9 mouse cellular contexts compared by ENCODE assay signal in genomic region chr1:60627786-60628453, GRCm38 (mm10).
DNase-seq lines count a peak whose midpoint lies in the region; ATAC-seq and TF ChIP-seq lines count a peak whose summit lies in the region.
"Had no signal": no experiment of that assay in that cellular context is flagged by ENCODE, and none has a peak within 500 bp of the region (broad histone marks: within the 10 kb centered on the region; RNA-seq: fewer than 3 reads in every experiment).

No protein-coding gene starts in this region.

- DNase-seq in forebrain, embryonic 10.5 days (ENCODE audit: extremely low spot score, low spot score), result no peak
- DNase-seq in forebrain, postnatal 0 days, result no peak
- DNase-seq in kidney, postnatal 0 days (ENCODE audit: low spot score), result peak; percentile 71
- DNase-seq in CD4-positive, CD25-positive, alpha-beta regulatory T cell, adult 2 months (ENCODE audit: low read depth, low spot score), result peak; percentile 31
- DNase-seq in lung, postnatal 10 days, result peak; percentile 59
- DNase-seq in right cerebral cortex, adult 18-20 months, result no peak
- no peak for DNase-seq in right cerebral cortex, postnatal 14 days
- DNase-seq: kidney, adult 18-20 months had no signal

- no peak for TF ChIP-seq CTCF in forebrain, postnatal 0 days (IDR thresholded peaks at IDR 0.05; ENCODE audit: low read depth)
- TF ChIP-seq CTCF in kidney, postnatal 0 days (IDR thresholded peaks at IDR 0.05; ENCODE audit: low read depth), result no peak

- H3K4me1 ChIP-seq in forebrain, embryonic 10.5 days, result peaks cover 31% of the 10 kb centered on the region
- no peaks in the 10 kb centered on the region for H3K4me1 ChIP-seq in forebrain, postnatal 0 days (ENCODE audit: insufficient read depth)
- no peaks in the 10 kb centered on the region for H3K4me1 ChIP-seq in kidney, postnatal 0 days (replicated peaks; ENCODE audit: insufficient read depth, low read length)
- 0 out of 2 replicates have a peak, but pooled peaks cover 3% of the 10 kb centered on the region for H3K4me1 ChIP-seq in kidney, embryonic 15.5 days

- H3K4me3 ChIP-seq in forebrain, embryonic 10.5 days, result no peak overlapping the region
- no peak overlapping the region for H3K4me3 ChIP-seq in forebrain, postnatal 0 days (ENCODE audit: low read depth, low read length)
- H3K4me3 ChIP-seq in kidney, postnatal 0 days (replicated peaks; ENCODE audit: low read depth, low read length), result no peak overlapping the region
- H3K4me3 ChIP-seq in kidney, embryonic 15.5 days (replicated peaks), result no peak overlapping the region

- 0 out of 2 replicates have a peak, but pooled peaks cover 5% of the 10 kb centered on the region for H3K27me3 ChIP-seq in forebrain, embryonic 10.5 days (ENCODE audit: poor library complexity, severe bottlenecking)
- H3K27me3 ChIP-seq in forebrain, postnatal 0 days (ENCODE audit: insufficient read depth, low read length), result no peaks in the 10 kb centered on the region
- no peaks in the 10 kb centered on the region for H3K27me3 ChIP-seq in kidney, postnatal 0 days (ENCODE audit: insufficient read depth, low read length)
- H3K27me3 ChIP-seq in kidney, embryonic 15.5 days, result no peaks in the 10 kb centered on the region

- no peak overlapping the region for H3K4me2 ChIP-seq in forebrain, postnatal 0 days (ENCODE audit: low read depth)
- no peak overlapping the region for H3K4me2 ChIP-seq in kidney, postnatal 0 days (ENCODE audit: low read length)
- H3K4me2 ChIP-seq in kidney, embryonic 15.5 days, result no peak overlapping the region

- no peaks in the 10 kb centered on the region for H3K9me3 ChIP-seq in forebrain, embryonic 10.5 days
- H3K9me3 ChIP-seq in forebrain, postnatal 0 days (ENCODE audit: low read length), result no peaks in the 10 kb centered on the region
- H3K9me3 ChIP-seq in kidney, postnatal 0 days (replicated peaks; ENCODE audit: low read length), result no peaks in the 10 kb centered on the region
- H3K9me3 ChIP-seq in kidney, embryonic 15.5 days (replicated peaks), result no peaks in the 10 kb centered on the region

- H3K27ac ChIP-seq in forebrain, embryonic 10.5 days, result peak overlapping the region; percentile 27; the same call in 1 of the 2 replicates
- no peak overlapping the region for H3K27ac ChIP-seq in forebrain, postnatal 0 days (ENCODE audit: low read depth, low read length)
- H3K27ac ChIP-seq in kidney, postnatal 0 days, result no peak overlapping the region
- H3K27ac ChIP-seq in kidney, embryonic 15.5 days, result no peak overlapping the region

- H3K36me3 ChIP-seq in forebrain, embryonic 10.5 days (replicated peaks), result no peaks in the 10 kb centered on the region
- H3K36me3 ChIP-seq in forebrain, postnatal 0 days (ENCODE audit: insufficient read depth), result no peaks in the 10 kb centered on the region
- no peaks in the 10 kb centered on the region for H3K36me3 ChIP-seq in kidney, postnatal 0 days (ENCODE audit: insufficient read depth, low read length)
- no peaks in the 10 kb centered on the region for H3K36me3 ChIP-seq in kidney, embryonic 15.5 days

- ATAC-seq in forebrain, postnatal 0 days, result no peak
- no peak for ATAC-seq in kidney, postnatal 0 days (replicated peaks; ENCODE audit: low FRiP score, low read depth)
- no peak for ATAC-seq in kidney, embryonic 15.5 days (replicated peaks; ENCODE audit: low FRiP score)

- 37% methylated on average over 9 of the region's 9 CpGs for whole genome bisulfite sequencing in forebrain, embryonic 10.5 days
- 28% methylated on average over 9 of the region's 9 CpGs for WGBS in forebrain, postnatal 0 days
- WGBS in kidney, postnatal 0 days, result 37% methylated on average over 9 of the region's 9 CpGs
- WGBS in kidney, embryonic 15.5 days, result 25% methylated on average over 9 of the region's 9 CpGs

- H3K9ac ChIP-seq in forebrain, postnatal 0 days, result no peak overlapping the region
- H3K9ac ChIP-seq in kidney, postnatal 0 days (ENCODE audit: low read depth, low read length), result no peak overlapping the region
- H3K9ac ChIP-seq in kidney, embryonic 15.5 days, result no peak overlapping the region

Comparison
In these comparisons a context has a peak if more than half of its experiments do, and no peak if none do; other contexts are left out.
1. DNase-seq: peak in kidney, postnatal 0 days (single experiment), CD4-positive, CD25-positive, alpha-beta regulatory T cell, adult 2 months (single experiment) and lung, postnatal 10 days (single experiment); none in forebrain, embryonic 10.5 days (single experiment), forebrain, postnatal 0 days (single experiment), right cerebral cortex, adult 18-20 months (single experiment) and right cerebral cortex, postnatal 14 days (single experiment).